Mouse (Mus musculus) left cerebral cortex, postnatal 10 days (tissue): ENCODE measurements around the gene Accsl. TPM values are rescaled to one million over a fixed set of nuclear protein-coding genes. Genes with fewer than 3 reads are reported as not detected.

ENCODE experiments used
- DNase-seq, 2 experiments: peaks; one replicate each; pipeline ENCODE4 v3.0.0; 2021 to 2022; ENCODE audit warnings: low spot score in 2 of 2, mixed read lengths in 1 of 2; ENCODE audit errors: extremely low spot score in 1 of 2
- intact Hi-C: fragments of 180-260 bp; cut with DNase I; formaldehyde crosslinking; loops from one replicate; pipeline ENCODE4 v1.15.1; 2025
- total RNA-seq, 2 experiments: library from RNA; stranded (reverse); gene quantifications; 2 replicates each; pipeline ENCODE4 v1.2.3; 2021

The Accsl gene
- total RNA-seq: under 1 TPM; 0.30 to 0.51 TPM

GRCm38 (mm10) chr2:93869107-93869600 lies at the start of gene Accsl:
Gene Accsl, minus strand, starts transcription at chr2:93869157.
- no peak for DNase-seq
- intact Hi-C loops: no loop called here

DNA sequence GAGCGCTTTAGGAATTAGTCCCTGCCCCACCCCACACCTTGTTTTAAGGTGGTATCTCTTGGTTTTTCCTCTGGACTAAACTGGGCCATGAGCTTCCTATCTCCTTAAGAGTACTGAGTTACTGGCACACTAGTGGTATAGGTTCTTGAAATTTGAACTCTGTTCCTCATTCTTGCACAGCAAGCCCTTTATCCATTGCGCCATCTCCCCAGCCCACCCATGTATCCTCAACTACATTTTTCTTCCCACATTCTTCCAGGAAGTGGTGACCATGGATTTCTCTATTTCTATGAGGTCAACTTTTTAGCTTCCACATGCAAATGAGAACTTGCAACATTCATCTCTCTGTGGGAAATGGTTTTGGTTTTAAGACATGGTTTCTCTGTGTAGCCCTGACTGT lies 44.6 kb upstream of the Accsl start:
- no peak for DNase-seq
- intact Hi-C loops: no loop called here

- peak; percentile 53 to 58 for DNase-seq
- intact Hi-C loops: no loop called here
These were observed 43.0 kb upstream of the Accsl start for GRCm38 (mm10) chr2:93911942-93912341.

DNA sequence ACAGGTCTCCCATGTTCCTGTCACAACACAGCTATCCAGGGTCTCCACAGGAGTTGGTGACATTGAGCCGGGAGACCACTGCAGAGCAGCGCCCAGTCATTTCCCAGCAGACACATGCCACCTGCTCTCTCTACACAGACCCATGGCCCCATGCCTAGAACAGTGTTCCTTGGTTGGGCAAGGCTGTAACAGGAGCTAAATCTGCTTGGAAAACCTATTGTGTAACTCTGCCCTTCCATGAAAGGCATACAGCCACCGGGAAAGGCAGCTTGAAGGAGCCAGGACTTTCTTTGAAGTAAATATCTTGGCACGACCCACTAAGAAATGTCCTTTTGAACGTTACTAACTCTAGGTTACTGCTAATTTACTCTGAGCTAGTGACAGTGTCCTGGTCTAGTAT lies 40.8 kb upstream of the Accsl start:
- no peak for DNase-seq

GRCm38 (mm10) chr2:93907519-93908294 lies 38.8 kb upstream of the Accsl start:
- peak in 1 of 2 experiments; percentile 65 for DNase-seq
- intact Hi-C loops: no loop called here

More for the DNA sequence above, 40.8 kb upstream of the Accsl start:
- intact Hi-C loops: no loop called here

GRCm38 (mm10) chr2:93906316-93906715 lies 37.4 kb upstream of the Accsl start:
- intact Hi-C loops: no loop called here
- DNase-seq: peak in 1 of 2 experiments; percentile 69

DNA sequence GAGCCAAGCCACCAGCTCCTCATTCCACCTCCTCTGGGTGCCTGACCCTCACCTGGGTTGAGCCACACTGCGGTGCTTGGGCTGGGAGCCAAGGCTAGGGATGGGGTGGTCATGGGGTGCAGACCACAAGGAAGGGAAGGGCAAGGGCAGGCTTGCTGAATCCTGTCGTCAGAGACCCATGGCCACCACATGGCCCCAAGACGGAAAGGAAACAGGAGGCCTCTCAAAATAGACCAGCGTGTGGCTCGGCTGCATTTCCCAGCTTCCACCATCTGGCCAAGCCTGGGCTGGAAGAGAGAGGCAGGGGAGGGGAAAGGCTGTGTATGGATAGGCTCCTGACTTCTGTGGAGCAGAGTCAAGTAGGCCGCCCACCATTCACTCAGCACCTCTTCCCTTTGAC lies 34.5 kb upstream of the Accsl start:
- DNase-seq: peak in 1 of 2 experiments; percentile 72
- intact Hi-C loops: no loop called here

DNA sequence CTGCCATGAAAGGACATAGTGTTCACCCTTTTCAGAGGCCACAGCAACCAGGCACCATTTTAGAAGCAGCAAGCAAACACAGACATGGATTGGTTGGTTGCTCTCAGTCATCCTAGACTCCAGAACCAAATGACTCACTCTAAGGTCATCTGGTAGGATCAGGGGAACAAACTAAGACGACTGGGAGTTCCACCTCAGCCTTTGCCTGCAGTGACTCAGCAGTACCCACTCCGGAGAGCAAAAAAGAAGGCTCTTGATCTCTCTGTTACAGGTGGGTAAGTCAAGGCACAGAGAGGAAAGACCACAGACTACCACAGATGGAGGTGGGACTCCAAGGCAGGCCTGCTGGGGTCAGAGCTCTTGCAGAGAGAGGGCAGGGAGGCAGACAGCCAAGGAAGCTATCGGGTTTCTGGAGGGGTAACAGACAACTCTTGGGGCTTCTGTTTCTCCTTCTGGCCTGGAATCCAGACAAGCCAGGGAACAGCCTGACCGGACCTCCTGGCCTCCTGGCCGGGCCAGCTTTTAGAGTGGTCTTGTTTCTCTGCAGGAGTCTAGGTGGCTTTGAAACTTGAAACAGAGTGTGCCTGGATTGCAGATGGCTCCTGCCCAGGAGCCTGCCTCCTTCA lies 33.8 kb upstream of the Accsl start:
- intact Hi-C loops: no loop called here
- no peak for DNase-seq

DNA sequence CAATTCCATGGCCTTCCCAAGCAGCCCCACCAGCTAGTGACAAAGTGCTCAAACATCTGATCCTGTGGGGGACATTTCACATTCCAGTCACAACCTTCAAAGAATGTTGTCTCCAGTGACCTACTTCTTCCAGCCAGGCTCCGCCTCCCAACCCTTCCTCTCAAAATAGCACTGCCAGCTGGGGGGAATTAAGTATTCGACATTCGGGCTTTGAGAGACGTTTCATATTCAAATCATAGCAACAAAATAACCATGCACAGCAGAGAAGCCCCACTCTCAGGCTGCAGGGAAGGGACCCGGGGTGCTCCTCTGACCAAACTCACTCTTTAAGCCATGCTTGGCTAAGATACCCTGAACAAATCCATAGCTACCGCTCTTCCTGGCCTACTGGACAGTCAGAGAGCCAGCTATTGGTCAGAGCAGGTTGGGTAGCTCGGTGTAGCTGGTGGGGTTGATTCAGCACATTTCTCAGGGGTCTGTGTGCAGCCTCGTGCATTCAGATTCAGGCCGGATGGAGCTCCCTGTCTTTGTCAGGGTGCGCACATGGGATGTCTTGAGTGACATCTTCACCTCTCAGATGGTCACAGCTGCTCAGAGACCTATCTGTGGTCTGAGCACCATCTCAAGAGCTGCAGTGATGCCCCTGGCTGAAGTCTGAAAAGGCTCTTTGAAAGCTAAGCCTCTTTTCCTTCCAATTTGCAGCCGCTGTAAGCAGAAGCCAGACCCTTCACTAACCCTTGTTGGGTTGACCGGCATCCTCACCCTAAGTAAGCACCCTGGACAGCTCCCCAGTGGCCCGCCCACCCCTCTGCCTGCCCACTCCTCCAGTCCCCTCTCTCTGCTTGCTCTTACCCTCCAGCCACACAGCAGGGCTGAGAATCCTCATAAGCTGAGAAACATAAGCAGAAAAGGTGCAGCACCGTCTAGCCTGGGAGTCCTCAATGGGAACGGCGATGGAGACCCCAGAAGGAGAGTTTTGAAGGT lies 30.7 kb upstream of the Accsl start:
- intact Hi-C loops: no loop called here
- DNase-seq: peak; percentile 55 to 64

GRCm38 (mm10) chr2:93891611-93892280 lies 22.8 kb upstream of the Accsl start:
- peak; percentile 91 to 93 for DNase-seq
- intact Hi-C loops: no loop called here

GRCm38 (mm10) chr2:93890143-93890542 lies 21.2 kb upstream of the Accsl start:
- intact Hi-C loops: no loop called here
- no peak for DNase-seq

DNA sequence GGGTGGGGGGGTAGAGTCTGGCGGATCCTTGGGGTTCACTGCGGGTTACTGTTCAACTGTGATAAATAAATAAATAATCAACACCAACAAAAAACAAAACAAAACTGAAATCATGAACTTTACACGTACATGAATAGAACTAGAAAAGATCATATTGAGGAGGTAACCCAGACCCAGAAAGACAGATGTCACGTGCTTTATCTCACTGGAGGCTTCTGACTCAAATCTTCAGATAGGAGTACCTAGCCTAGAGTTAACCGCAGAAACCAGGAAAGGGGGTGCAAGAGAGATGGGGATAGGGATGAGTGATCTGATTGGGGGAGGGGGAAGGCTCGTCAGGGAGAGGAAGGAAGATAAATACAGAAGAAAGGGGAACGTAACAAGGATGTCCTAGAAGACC lies 20.1 kb upstream of the Accsl start:
- no peak for DNase-seq
- intact Hi-C loops: no loop called here

DNA sequence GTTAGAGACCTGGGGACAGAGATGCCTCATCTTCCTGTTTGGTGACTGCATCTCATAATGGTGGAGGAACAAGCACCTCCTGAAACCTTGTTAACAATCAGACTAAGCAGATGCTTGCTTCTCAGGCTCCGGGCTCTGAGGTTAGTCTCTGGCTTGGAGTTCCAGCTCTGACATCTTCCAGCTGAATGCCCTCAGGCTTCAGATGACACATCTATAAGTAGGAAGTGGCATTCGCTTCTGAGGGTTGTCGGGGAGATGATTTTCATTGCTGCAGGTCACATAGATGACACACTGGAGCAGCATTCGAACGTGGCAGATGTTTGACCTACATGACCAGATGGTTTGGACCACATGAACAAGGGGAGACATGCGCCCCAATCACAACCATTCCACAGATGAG lies 19.4 kb upstream of the Accsl start:
- no peak for DNase-seq
- intact Hi-C loops: no loop called here

GRCm38 (mm10) chr2:93887273-93887672 lies 18.3 kb upstream of the Accsl start:
- intact Hi-C loops: loop anchor here (2.0 kb wide), 1 partner anchor 26 kb away; no protein-coding TSS in a partner anchor
- no peak for DNase-seq

DNA sequence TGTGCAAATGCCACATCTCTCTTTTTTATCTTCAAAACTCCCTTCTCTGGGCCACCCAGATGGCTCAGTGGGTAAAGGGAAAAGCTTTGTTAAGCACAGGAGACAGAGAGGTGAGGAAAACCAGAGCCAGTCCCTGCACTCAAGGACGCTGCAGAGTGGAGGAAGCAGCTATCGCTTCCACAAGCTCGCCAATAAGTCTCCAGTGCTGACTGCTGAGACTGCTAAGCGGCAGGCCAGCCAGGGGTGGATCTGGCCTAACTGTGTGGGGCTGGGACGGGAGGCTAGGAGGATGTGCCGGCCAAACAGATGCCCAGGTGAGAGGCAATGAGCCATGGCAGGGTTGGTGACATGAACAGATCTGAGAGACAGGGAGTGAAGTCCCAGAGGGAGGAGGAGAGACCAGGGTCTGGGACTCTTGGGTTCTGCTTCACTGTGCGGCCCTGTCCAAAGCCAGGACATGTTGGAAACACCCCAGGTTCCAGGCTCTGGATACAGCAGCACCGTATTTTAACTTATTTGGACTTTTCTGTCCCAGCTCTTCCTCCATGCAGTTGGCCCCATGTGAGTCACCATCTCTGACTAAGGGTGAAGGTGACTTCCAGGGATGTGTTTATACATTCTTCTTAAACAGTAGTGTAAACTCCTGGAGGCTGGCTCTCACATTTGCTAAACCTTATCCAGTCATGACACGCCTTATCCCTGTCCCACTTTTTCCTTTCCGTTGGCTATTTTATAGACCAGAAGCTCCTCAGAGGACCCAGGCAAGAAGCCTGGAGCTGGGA lies 17.2 kb upstream of the Accsl start:
- intact Hi-C loops: loop anchor here (2.0 kb wide), 1 partner anchor 25 kb away; no protein-coding TSS in a partner anchor
- no peak for DNase-seq

GRCm38 (mm10) chr2:93883066-93883465 lies 14.1 kb upstream of the Accsl start:
- no peak for DNase-seq
- intact Hi-C loops: no loop called here

- intact Hi-C loops: no loop called here
- DNase-seq: no peak
These were observed 12.8 kb upstream of the Accsl start for GRCm38 (mm10) chr2:93881640-93882367.
